Mouse (Mus musculus) frontal cortex, postnatal 14 days (tissue): ENCODE measurements around the gene Dnaaf3.
"Not testable (repeated sequence)": the region's sequence is repeated elsewhere in the genome, so short reads cannot be mapped to it uniquely, and the experiment has no call there.

ENCODE experiments used
- DNase-seq, 2 experiments: peaks; one replicate each; pipeline ENCODE4 v3.0.0; 2022; ENCODE audit warnings: low spot score in 2 of 2

The Dnaaf3 gene

GRCm38 (mm10) chr7:4532005-4532729, at the start of gene Dnaaf3:
Gene Dnaaf3 (minus strand): TSS chr7:4532453.
- DNase-seq: no peak

- not testable (repeated sequence) for DNase-seq
Measured at GRCm38 (mm10) chr7:4581481-4581880, 49.2 kb upstream of the Dnaaf3 start.

- not testable (repeated sequence) for DNase-seq
Measured at GRCm38 (mm10) chr7:4572361-4572760, 40.1 kb upstream of the Dnaaf3 start.

- no peak for DNase-seq
Measured at GRCm38 (mm10) chr7:4562660-4563059, 30.4 kb upstream of the Dnaaf3 start.

- no peak for DNase-seq
Measured at GRCm38 (mm10) chr7:4557167-4557560, 24.9 kb upstream of the Dnaaf3 start.

GRCm38 (mm10) chr7:4556256-4557166, 24.3 kb upstream of the Dnaaf3 start:
- DNase-seq: peak; percentile 59 to 78

- DNase-seq: peak; percentile 60 to 69
Measured at GRCm38 (mm10) chr7:4547221-4547641, 15.0 kb upstream of the Dnaaf3 start, which contains the start of gene Syt5. Gene Syt5 (minus strand): TSS chr7:4547541.

GRCm38 (mm10) chr7:4546591-4547131, 14.4 kb upstream of the Dnaaf3 start:
- DNase-seq: peak; percentile 92 to 94

- no peak for DNase-seq
Measured at GRCm38 (mm10) chr7:4546050-4546449, 13.8 kb upstream of the Dnaaf3 start.

- no peak for DNase-seq
Measured at GRCm38 (mm10) chr7:4542013-4542412, 9.8 kb upstream of the Dnaaf3 start.

GRCm38 (mm10) chr7:4541344-4541743, 9.1 kb upstream of the Dnaaf3 start:
- DNase-seq: no peak

- no peak for DNase-seq
Measured at GRCm38 (mm10) chr7:4539019-4539418, 6.8 kb upstream of the Dnaaf3 start.

GRCm38 (mm10) chr7:4537181-4537580, 4.9 kb upstream of the Dnaaf3 start:
- DNase-seq: no peak

GRCm38 (mm10) chr7:4536369-4536768, 4.1 kb upstream of the Dnaaf3 start:
- DNase-seq: no peak

GRCm38 (mm10) chr7:4530166-4530565, 2.1 kb downstream of the Dnaaf3 start:
- DNase-seq: not testable (repeated sequence)

- DNase-seq: no peak
Measured at GRCm38 (mm10) chr7:4527302-4527689, 5.0 kb downstream of the Dnaaf3 start.

GRCm38 (mm10) chr7:4526341-4527301, 5.6 kb downstream of the Dnaaf3 start:
- DNase-seq: peak in 1 of 2 experiments; percentile 51

GRCm38 (mm10) chr7:4524212-4524922, 7.9 kb downstream of the Dnaaf3 start, which contains the start of gene Tnni3:
Gene Tnni3 (minus strand): TSS chr7:4524229.
- DNase-seq: not testable (repeated sequence)

- no peak for DNase-seq
Measured at GRCm38 (mm10) chr7:4523205-4524130, 8.8 kb downstream of the Dnaaf3 start.
